Mouse (Mus musculus): ENCODE measurements at regions not wholly inside any gene's neighbourhood (a gene's known extent, or its start where the extent isn't known, plus 50 kb on each side); places are given as distances from the start of the nearest gene placed in this dataset.
A peak's percentile ranks its signal among the peaks of the same experiment; 100 is the strongest.

DNA sequence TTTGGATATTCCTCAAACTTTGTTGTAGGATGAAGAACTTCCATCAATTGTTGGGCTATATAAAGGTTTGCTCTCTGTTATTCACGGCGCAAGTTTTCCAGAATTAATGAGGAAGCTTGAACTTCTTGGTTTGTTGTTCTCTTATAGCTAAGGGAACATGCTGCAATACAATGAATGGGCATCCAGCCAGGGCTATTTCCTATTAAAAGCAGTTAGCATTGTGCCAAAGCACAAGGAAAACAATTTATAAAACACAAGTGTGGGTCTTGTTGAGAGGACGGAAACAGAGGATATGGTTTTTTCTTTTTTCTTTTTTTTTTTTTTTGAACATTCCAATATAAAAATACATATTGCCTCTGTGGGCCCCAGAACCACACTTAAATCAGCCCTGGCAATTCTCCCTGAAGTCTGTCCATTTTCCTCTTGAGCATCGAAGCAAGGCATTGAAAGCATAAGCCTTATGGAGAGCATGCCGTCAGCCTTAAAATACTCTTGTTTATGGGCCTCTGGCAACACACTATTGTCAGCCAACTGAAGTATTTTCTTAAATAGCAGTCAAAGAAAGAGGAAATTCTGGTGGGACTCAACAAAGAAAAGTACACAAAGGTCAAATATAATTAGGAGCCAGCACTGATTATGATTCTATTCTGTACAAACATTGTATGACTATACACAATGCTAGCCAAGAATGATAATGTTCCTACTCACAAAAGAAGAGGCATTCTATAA lies 158.6 kb downstream of the Fam198b start:
- H3K4me3 ChIP-seq (ENCODE audit: low read depth, low read length), result no peak overlapping the region
- H3K4me2 ChIP-seq (replicated peaks; ENCODE audit: low read depth), result no peak overlapping the region
- H3K36me3 ChIP-seq (ENCODE audit: control insufficient read depth, insufficient read depth), result no peaks in the 10 kb centered on the region
- WGBS, result 64% methylated on average over 5 of the region's 5 CpGs
- H3K27ac ChIP-seq (ENCODE audit: low read depth, low read length), result no peak overlapping the region
- ATAC-seq, result no peak
- H3K9me3 ChIP-seq (ENCODE audit: control insufficient read depth), result no peaks in the 10 kb centered on the region
- H3K4me1 ChIP-seq (replicated peaks; ENCODE audit: control insufficient read depth, insufficient read depth, low read length), result no peaks in the 10 kb centered on the region
- H3K9ac ChIP-seq (ENCODE audit: low read depth, low read length), result no peak overlapping the region
- no peak for TF ChIP-seq CTCF (IDR thresholded peaks at IDR 0.05; ENCODE audit: low read depth)
- no peaks in the 10 kb centered on the region for H3K27me3 ChIP-seq (replicated peaks; ENCODE audit: control insufficient read depth, insufficient read depth, low read length)

DNA sequence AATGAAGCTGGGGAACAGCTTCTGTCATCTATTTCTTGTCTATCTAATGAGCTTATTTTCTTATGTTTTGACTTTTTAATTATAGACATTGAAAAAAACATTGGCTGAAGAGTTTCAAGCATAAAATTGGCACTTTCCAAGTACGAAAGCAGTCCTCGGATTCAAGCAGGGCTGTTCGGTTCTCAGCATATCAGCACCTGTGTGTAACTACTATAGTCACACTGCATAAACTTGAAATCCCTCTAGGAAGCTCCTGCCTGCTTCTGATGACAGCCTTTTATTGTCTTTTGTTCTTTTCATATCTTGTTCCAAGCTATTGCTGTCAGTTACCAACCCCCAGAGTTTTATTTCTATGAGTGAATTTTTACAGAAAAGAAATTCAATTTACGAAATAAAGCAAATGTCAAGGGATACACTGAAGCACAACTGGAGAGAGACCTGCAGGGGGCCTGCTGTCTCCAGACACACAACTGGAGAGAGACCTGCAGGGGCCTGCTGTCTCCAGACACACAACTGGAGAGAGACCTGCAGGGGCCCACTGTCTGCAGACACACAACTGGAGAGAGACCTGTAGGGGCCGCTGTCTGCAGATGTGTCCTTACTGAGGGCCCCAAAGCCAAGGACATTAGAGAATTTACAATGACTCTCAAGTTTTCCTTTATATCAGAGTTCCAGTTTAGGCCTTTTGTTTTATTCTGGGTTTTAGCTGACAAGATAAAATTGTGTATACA lies 165.3 kb downstream of the Fam198b start:
- WGBS, result 84% methylated on average over 5 of the region's 5 CpGs
- H3K27me3 ChIP-seq (replicated peaks; ENCODE audit: control insufficient read depth, insufficient read depth, low read length), result no peaks in the 10 kb centered on the region
- H3K4me2 ChIP-seq (replicated peaks; ENCODE audit: low read depth), result no peak overlapping the region
- H3K4me3 ChIP-seq (ENCODE audit: low read depth, low read length), result no peak overlapping the region
- no peak overlapping the region for H3K27ac ChIP-seq (ENCODE audit: low read depth, low read length)
- H3K9me3 ChIP-seq (ENCODE audit: control insufficient read depth), result no peaks in the 10 kb centered on the region
- no peak for ATAC-seq
- H3K9ac ChIP-seq (ENCODE audit: low read depth, low read length), result no peak overlapping the region
- TF ChIP-seq CTCF (IDR thresholded peaks at IDR 0.05; ENCODE audit: low read depth), result peak; percentile 37; the same call in 1 of the 2 replicates
- no peaks in the 10 kb centered on the region for H3K4me1 ChIP-seq (replicated peaks; ENCODE audit: control insufficient read depth, insufficient read depth, low read length)
- H3K36me3 ChIP-seq (ENCODE audit: control insufficient read depth, insufficient read depth), result no peaks in the 10 kb centered on the region

DNA sequence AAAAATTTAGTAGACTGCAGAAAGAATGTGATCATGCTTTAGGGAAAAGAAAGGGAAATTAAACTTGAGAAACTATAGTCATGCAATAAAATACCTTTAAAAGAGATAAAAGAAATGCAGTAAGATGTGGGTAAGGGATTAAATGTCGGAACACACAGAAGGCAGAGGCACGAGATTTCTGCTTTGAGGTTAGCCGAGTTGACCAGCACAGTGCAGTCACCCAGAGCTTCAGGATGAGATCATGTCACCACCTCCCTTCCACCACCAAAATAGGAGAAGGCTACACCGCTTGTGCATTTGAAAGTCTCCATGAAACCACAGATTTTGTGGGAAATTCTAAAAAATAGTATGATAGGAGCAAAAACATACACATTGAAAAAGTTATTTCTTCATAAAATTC lies 166.6 kb downstream of the Fam198b start:
- WGBS, result 81% methylated on average over 4 of the region's 4 CpGs
- no peak overlapping the region for H3K4me3 ChIP-seq (ENCODE audit: low read depth, low read length)
- no peaks in the 10 kb centered on the region for H3K4me1 ChIP-seq (replicated peaks; ENCODE audit: control insufficient read depth, insufficient read depth, low read length)
- ATAC-seq, result no peak
- no peaks in the 10 kb centered on the region for H3K36me3 ChIP-seq (ENCODE audit: control insufficient read depth, insufficient read depth)
- H3K4me2 ChIP-seq (replicated peaks; ENCODE audit: low read depth), result no peak overlapping the region
- no peaks in the 10 kb centered on the region for H3K27me3 ChIP-seq (replicated peaks; ENCODE audit: control insufficient read depth, insufficient read depth, low read length)
- no peaks in the 10 kb centered on the region for H3K9me3 ChIP-seq (ENCODE audit: control insufficient read depth)
- H3K9ac ChIP-seq (ENCODE audit: low read depth, low read length), result no peak overlapping the region
- H3K27ac ChIP-seq (ENCODE audit: low read depth, low read length), result no peak overlapping the region
- TF ChIP-seq CTCF (IDR thresholded peaks at IDR 0.05; ENCODE audit: low read depth), result no peak

DNA sequence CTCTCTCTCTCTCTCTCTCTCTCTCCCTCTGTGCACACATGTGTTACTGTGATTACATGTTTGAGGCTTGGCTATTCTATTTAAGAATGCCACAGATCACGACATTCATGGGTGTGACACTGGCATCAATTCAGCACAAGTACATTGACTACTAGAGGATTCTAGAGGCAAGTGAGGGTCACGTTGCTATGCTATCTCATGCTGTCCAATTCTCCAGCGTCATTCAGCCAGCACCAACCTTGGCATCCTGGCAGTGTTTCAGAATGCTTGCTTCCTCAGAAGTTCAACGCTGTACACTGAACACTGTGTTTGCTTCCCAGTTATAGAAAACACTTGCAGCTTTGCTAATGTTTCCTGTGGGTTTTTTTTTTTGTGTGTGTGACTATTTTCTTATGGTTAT lies 167.6 kb downstream of the Fam198b start:
- no peak overlapping the region for H3K9ac ChIP-seq (ENCODE audit: low read depth, low read length)
- no peaks in the 10 kb centered on the region for H3K36me3 ChIP-seq (ENCODE audit: control insufficient read depth, insufficient read depth)
- H3K4me3 ChIP-seq (ENCODE audit: low read depth, low read length), result no peak overlapping the region
- no peak overlapping the region for H3K27ac ChIP-seq (ENCODE audit: low read depth, low read length)
- no peaks in the 10 kb centered on the region for H3K9me3 ChIP-seq (ENCODE audit: control insufficient read depth)
- H3K4me2 ChIP-seq (replicated peaks; ENCODE audit: low read depth), result no peak overlapping the region
- TF ChIP-seq CTCF (IDR thresholded peaks at IDR 0.05; ENCODE audit: low read depth), result no peak
- no peaks in the 10 kb centered on the region for H3K4me1 ChIP-seq (replicated peaks; ENCODE audit: control insufficient read depth, insufficient read depth, low read length)
- WGBS, result 67% methylated on average over 4 of the region's 4 CpGs
- no peak for ATAC-seq
- no peaks in the 10 kb centered on the region for H3K27me3 ChIP-seq (replicated peaks; ENCODE audit: control insufficient read depth, insufficient read depth, low read length)

DNA sequence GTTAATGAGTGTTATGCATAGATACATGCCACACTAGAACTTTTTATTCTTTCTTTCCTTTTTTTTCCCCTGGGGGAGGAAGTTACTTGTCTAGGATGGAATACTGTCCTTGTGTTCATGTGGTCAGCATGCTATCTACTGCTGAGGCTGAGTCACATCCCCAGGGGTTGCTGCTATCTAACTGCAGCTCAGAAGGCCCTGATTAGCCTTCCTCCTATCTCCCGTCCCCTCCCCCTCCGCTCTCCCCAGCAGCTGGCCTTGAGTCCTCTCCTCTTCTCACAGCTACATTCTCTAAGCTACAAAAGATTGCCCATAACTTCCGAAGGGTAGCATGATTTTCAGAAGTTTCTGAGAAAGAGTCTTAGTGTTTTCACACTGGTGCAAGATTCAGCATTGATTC lies 168.5 kb downstream of the Fam198b start:
- Histone ChIP-seq H3K36me3 (ENCODE audit: control insufficient read depth, insufficient read depth) (no peaks in the 10 kb centered on the region), H3K9ac (ENCODE audit: low read depth, low read length) (no peak overlapping the region), H3K4me1 (replicated peaks; ENCODE audit: control insufficient read depth, insufficient read depth, low read length) (no peaks in the 10 kb centered on the region), H3K4me3 (ENCODE audit: low read depth, low read length) (no peak overlapping the region), H3K4me2 (replicated peaks; ENCODE audit: low read depth) (no peak overlapping the region), H3K27ac (ENCODE audit: low read depth, low read length) (no peak overlapping the region), H3K27me3 (replicated peaks; ENCODE audit: control insufficient read depth, insufficient read depth, low read length) (no peaks in the 10 kb centered on the region), H3K9me3 (ENCODE audit: control insufficient read depth) (no peaks in the 10 kb centered on the region)
- no peak for TF ChIP-seq CTCF (IDR thresholded peaks at IDR 0.05; ENCODE audit: low read depth)
- ATAC-seq, result no peak
- WGBS, result 33% methylated on average over 3 of the region's 3 CpGs

DNA sequence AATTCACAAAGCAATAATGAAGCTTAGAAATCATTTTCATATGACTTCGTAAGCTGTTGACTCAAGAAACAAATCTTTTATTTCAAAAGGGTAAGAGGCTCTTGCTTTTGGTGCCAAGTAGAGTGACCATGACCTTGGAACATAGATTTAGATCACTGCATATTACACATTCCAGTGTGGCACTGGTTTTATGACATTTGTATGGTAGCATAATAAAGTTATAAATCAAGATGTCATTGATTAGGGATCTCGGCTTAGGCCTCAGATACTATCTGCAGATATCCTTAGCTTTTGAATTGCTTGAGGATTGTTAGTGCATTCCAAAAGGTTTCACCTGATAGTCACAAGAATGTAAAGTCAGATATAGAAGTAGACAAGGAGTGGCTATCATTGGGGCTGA lies 169.1 kb downstream of the Fam198b start:
- no peaks in the 10 kb centered on the region for H3K36me3 ChIP-seq (ENCODE audit: control insufficient read depth, insufficient read depth)
- no peaks in the 10 kb centered on the region for H3K4me1 ChIP-seq (replicated peaks; ENCODE audit: control insufficient read depth, insufficient read depth, low read length)
- no peaks in the 10 kb centered on the region for H3K9me3 ChIP-seq (ENCODE audit: control insufficient read depth)
- ATAC-seq, result no peak
- WGBS, result 56% methylated on average over 2 of the region's 2 CpGs
- no peak overlapping the region for H3K4me2 ChIP-seq (replicated peaks; ENCODE audit: low read depth)
- no peak for TF ChIP-seq CTCF (IDR thresholded peaks at IDR 0.05; ENCODE audit: low read depth)
- H3K4me3 ChIP-seq (ENCODE audit: low read depth, low read length), result no peak overlapping the region
- H3K27ac ChIP-seq (ENCODE audit: low read depth, low read length), result no peak overlapping the region
- no peaks in the 10 kb centered on the region for H3K27me3 ChIP-seq (replicated peaks; ENCODE audit: control insufficient read depth, insufficient read depth, low read length)
- no peak overlapping the region for H3K9ac ChIP-seq (ENCODE audit: low read depth, low read length)
